Comparison of ENCODE assay signal across 10 mouse cellular contexts in genomic region chr10:61605851-61606250, GRCm38 (mm10). TPM values are rescaled to one million over a fixed set of nuclear protein-coding genes. Genes with fewer than 3 reads are reported as not detected.
DNase-seq lines count a peak whose midpoint lies in the region; ATAC-seq lines count a peak whose summit lies in the region.
"Had no signal": no experiment of that assay in that cellular context is flagged by ENCODE, and none has a peak within 500 bp of the region (broad histone marks: within the 10 kb centered on the region; RNA-seq: fewer than 3 reads in every experiment).

No protein-coding gene starts in this region.

- no peaks in the 10 kb centered on the region for H3K27me3 ChIP-seq in heart, embryonic 16.5 days (ENCODE audit: control insufficient read depth, insufficient read depth, low read length)
- no peaks in the 10 kb centered on the region for H3K27me3 ChIP-seq in embryonic facial prominence, embryonic 11.5 days (ENCODE audit: control insufficient read depth, insufficient read depth, low read length)
- no peaks in the 10 kb centered on the region for H3K27me3 ChIP-seq in intestine, embryonic 15.5 days (replicated peaks)

- 0 out of 2 replicates have a peak, but pooled peaks have one; percentile 39 for ATAC-seq in heart, embryonic 16.5 days (replicated peaks; ENCODE audit: extremely low read depth, insufficient read depth, low FRiP score)
- no peak for ATAC-seq in embryonic facial prominence, embryonic 11.5 days (replicated peaks; ENCODE audit: insufficient number of reproducible peaks, low FRiP score, low TSS enrichment, low read depth)
- peak; percentile 59; the same call in 1 of the 2 replicates for ATAC-seq in intestine, embryonic 15.5 days

- H3K9ac ChIP-seq in heart, embryonic 16.5 days (ENCODE audit: low read length), result no peak overlapping the region
- H3K9ac ChIP-seq in embryonic facial prominence, embryonic 11.5 days (replicated peaks; ENCODE audit: low read length), result no peak overlapping the region
- no peak overlapping the region for H3K9ac ChIP-seq in intestine, embryonic 15.5 days
- H3K9ac ChIP-seq: embryonic facial prominence, embryonic 13.5 days; liver, embryonic 15.5 days had no signal

- H3K9me3 ChIP-seq in heart, embryonic 16.5 days (replicated peaks; ENCODE audit: control insufficient read depth, low read length), result no peaks in the 10 kb centered on the region
- H3K9me3 ChIP-seq in embryonic facial prominence, embryonic 11.5 days (replicated peaks; ENCODE audit: control insufficient read depth, low read length), result no peaks in the 10 kb centered on the region
- no peaks in the 10 kb centered on the region for H3K9me3 ChIP-seq in intestine, embryonic 15.5 days
- H3K9me3 ChIP-seq: embryonic facial prominence, embryonic 13.5 days; liver, embryonic 15.5 days had no signal

- H3K4me2 ChIP-seq in heart, embryonic 16.5 days (ENCODE audit: low read depth, low read length), result no peak overlapping the region
- no peak overlapping the region for H3K4me2 ChIP-seq in embryonic facial prominence, embryonic 11.5 days (ENCODE audit: low read depth, low read length)
- no peak overlapping the region for H3K4me2 ChIP-seq in intestine, embryonic 15.5 days (replicated peaks)
- H3K4me2 ChIP-seq: embryonic facial prominence, embryonic 13.5 days; liver, embryonic 15.5 days had no signal

- H3K4me1 ChIP-seq in heart, embryonic 16.5 days (ENCODE audit: control insufficient read depth, insufficient read depth, low read length), result peaks cover 3% of the 10 kb centered on the region
- H3K4me1 ChIP-seq in embryonic facial prominence, embryonic 11.5 days (ENCODE audit: control insufficient read depth, insufficient read depth, low read length), result no peaks in the 10 kb centered on the region
- no peaks in the 10 kb centered on the region for H3K4me1 ChIP-seq in intestine, embryonic 15.5 days (replicated peaks)

- DNase-seq in heart, adult 11 months, result no peak
- DNase-seq in CD4-positive, CD25-positive, alpha-beta regulatory T cell, adult 2 months (ENCODE audit: low read depth, low spot score), result peak; percentile 86
- DNase-seq in adrenal gland, postnatal 14 days, result peak; percentile 77
- peak; percentile 81 for DNase-seq in embryonic facial prominence, embryonic 11.5 days (ENCODE audit: low spot score)
- DNase-seq in lung, postnatal 10 days, result peak; percentile 69
- DNase-seq in spleen, postnatal 14 days (ENCODE audit: low spot score in 2 of 2), result peak; percentile 23 to 49

- no peak overlapping the region for H3K27ac ChIP-seq in heart, embryonic 16.5 days (ENCODE audit: low read length)
- no peak overlapping the region for H3K27ac ChIP-seq in embryonic facial prominence, embryonic 11.5 days (replicated peaks; ENCODE audit: low read depth, low read length)
- H3K27ac ChIP-seq in intestine, embryonic 15.5 days, result no peak overlapping the region
- H3K27ac ChIP-seq: embryonic facial prominence, embryonic 13.5 days; liver, embryonic 15.5 days had no signal

- no peak overlapping the region for H3K4me3 ChIP-seq in heart, embryonic 16.5 days (ENCODE audit: low read length)
- no peak overlapping the region for H3K4me3 ChIP-seq in embryonic facial prominence, embryonic 11.5 days (ENCODE audit: low read depth, low read length)
- no peak overlapping the region for H3K4me3 ChIP-seq in intestine, embryonic 15.5 days (replicated peaks)
- H3K4me3 ChIP-seq: embryonic facial prominence, embryonic 13.5 days; liver, embryonic 15.5 days had no signal

- H3K36me3 ChIP-seq in heart, embryonic 16.5 days (ENCODE audit: control insufficient read depth, insufficient read depth), result no peaks in the 10 kb centered on the region
- no peaks in the 10 kb centered on the region for H3K36me3 ChIP-seq in embryonic facial prominence, embryonic 11.5 days (replicated peaks; ENCODE audit: control insufficient read depth, insufficient read depth, low read depth, low read length)
- H3K36me3 ChIP-seq in intestine, embryonic 15.5 days, result no peaks in the 10 kb centered on the region
- H3K36me3 ChIP-seq: embryonic facial prominence, embryonic 13.5 days; liver, embryonic 15.5 days had no signal

- 10% methylated on average over 8 of the region's 8 CpGs for WGBS in heart, embryonic 16.5 days
- WGBS in embryonic facial prominence, embryonic 11.5 days, result 21% methylated on average over 8 of the region's 8 CpGs
- WGBS in intestine, embryonic 15.5 days, result 11% methylated on average over 8 of the region's 8 CpGs

RNA-seq across cellular contexts. Expression of gene Npffr1, which starts 10.6 kb away (rescaled TPM):
- polyA plus RNA-seq in heart, embryonic 16.5 days (2015; fragmentation: Nextera tagmentation; extraction: Ambion mirVana), result not detected in 2 replicates
- total RNA-seq in adrenal gland, postnatal 14 days (2021), result 0.34 and 0.59 TPM in 2 replicates
- 0.06 and 0.11 TPM in 2 replicates for polyA plus RNA-seq in embryonic facial prominence, embryonic 11.5 days (2014; fragmentation: Nextera tagmentation; extraction: Ambion mirVana)
- polyA plus RNA-seq in intestine, embryonic 15.5 days (2015; fragmentation: Nextera tagmentation; extraction: Ambion mirVana), result 0.06 and 0.16 TPM in 2 replicates
- polyA plus RNA-seq: embryonic facial prominence, embryonic 13.5 days; liver, embryonic 15.5 days had no signal

RNA-seq across cellular contexts. Expression of gene Ppa1, which starts 42.5 kb away (rescaled TPM):
- polyA plus RNA-seq in heart, embryonic 16.5 days (2015; fragmentation: Nextera tagmentation; extraction: Ambion mirVana), result 95.5 and 110 TPM in 2 replicates
- 169 and 183 TPM in 2 replicates for total RNA-seq in adrenal gland, postnatal 14 days (2021)
- 312 and 320 TPM in 2 replicates for polyA plus RNA-seq in embryonic facial prominence, embryonic 11.5 days (2014; fragmentation: Nextera tagmentation; extraction: Ambion mirVana)
- 232 and 235 TPM in 2 replicates for polyA plus RNA-seq in intestine, embryonic 15.5 days (2015; fragmentation: Nextera tagmentation; extraction: Ambion mirVana)
